Mouse (Mus musculus) cerebellum, adult 11-12 months (tissue): ENCODE results near the gene Gm45618.

Experiments used
- DNase-seq: peaks from one replicate; pipeline ENCODE4 v3.0.0; 2022

Gene Gm45618

DNA sequence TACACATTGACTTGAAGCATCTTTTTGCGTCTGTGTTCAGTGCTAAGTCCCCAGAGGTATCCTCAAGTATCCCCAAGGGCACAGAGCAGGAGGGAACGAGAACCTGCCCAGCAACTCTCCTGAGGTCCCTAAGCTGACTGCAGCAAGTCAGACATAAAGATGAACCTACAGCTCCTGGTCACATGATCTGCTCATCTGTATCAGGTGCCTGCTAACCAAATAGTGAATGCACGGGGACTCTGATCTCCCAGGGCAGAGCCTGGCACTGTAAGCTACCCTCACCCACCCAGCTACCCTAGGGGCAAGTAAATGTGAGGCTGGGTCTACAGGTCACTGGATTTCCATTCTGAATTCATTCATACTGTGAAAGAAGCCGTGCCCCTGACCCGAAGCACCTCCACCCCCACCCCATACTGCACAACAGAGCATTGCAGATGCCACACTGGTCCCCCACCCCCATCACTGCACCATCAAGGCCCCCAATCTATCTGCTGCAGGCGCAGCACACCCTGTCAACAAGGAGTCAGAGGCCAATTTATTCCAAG lies 26.8 kb downstream of the Gm45618 start:
- DNase-seq, result peak; percentile 51

GRCm38 (mm10) chr7:142092991-142093390 lies 27.5 kb downstream of the Gm45618 start:
- peak; percentile 58 for DNase-seq

- peak; percentile 43 for DNase-seq
These were observed 28.7 kb downstream of the Gm45618 start for GRCm38 (mm10) chr7:142091848-142092247.

DNA sequence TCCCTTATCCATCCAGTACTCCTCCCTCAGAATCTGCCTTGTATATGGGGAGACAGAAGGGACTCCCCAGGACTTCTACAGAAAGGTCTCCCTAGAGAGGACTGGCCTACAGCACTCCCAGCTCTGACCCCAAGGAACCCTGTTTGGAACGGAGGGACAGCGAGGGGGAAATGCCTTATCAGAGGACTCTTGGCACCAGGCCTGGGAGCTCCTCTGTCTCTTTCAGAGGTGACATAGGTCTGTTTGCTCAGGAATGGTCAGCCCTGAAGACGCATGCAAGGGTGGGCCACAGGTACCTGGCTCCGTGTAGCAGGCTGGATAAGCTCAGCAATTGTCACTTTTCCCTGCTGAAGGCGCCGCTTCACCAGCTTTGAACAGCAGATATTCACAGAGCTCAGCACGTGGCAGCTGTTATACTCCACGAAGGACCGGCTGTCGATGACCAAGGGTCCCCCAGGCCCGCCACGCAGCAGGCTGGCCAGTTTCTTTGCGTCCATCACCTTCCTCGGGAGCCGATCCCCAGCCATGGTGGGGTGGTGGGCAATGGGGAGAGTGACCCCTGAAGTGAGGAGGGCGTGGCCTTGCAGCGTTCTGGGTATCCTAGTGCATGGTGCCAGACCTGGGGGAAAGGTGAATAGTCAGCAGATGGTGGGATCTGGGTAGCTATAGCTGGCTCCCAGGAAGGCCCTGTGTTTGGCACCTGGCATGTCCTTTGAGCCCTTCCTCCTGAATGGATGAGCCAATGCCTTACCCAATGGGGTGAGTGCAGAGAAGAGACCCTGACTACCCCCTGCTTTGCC lies 30.7 kb downstream of the Gm45618 start:
- peak; percentile 61 for DNase-seq

- DNase-seq, result peak; percentile 58
These were observed 31.6 kb downstream of the Gm45618 start for GRCm38 (mm10) chr7:142088886-142089285.

DNA sequence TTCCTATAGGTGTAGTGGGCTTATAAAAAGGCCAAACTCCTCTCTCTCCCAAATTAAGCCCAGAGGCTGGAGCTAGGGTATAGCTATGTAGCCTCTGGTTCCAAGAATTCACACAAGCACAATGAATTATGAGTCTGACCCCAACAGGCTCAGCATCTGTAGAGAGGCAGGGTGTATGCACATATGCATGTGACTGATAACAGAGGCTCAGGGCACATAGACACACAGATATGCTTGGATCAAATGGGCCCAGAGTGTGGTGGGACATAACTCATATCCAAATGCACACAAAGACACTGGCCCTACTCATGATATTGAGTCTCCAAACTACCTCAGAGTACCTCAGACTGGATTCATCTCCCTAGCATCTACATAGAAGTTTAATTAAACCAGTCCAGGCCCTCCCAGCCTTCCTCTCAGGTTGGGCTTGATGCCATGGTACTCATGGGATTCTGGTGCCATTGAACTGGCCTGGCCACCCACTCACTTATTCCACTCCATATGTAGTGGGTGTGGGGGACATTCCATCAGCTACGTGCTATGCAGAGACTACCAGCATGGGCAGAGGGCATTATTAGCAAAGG lies 33.4 kb downstream of the Gm45618 start:
- DNase-seq, result no peak

DNA sequence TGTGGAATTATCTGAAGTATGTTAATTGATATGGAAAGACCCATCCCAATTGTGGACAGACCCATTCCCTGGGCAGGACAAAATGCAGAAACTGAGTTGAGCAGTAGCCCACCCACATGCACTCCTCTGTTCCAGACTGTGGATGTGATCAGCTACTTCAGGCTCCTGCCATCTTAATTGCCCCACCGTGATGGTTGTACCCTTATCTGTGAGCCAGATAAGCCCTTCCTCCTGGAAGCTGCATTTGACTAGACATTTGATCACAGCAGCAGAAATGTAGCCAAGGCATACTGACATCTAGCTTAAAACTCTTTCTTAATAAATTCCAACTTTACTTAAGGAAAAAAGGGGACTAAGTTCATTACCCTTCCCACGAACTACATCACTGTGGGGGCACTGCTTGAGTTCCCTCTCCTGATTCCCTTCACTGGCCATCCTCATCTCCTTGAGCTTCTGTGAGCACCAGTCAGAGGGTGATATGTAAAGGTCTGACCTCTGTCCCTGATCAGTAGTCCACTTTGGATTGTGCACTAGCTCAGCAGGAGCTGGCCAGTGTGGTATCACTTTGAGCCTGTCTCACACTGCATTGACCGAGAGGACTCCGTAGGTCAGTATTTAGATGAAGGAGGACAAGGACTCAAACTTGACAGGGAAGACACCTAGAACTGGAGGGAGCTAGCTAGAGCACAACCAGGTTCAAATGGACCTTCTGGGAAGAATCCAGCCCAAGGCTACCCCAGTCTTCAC lies 34.2 kb downstream of the Gm45618 start:
- DNase-seq, result no peak

- DNase-seq, result peak; percentile 89
These were observed 35.7 kb downstream of the Gm45618 start for GRCm38 (mm10) chr7:142084820-142085219.

GRCm38 (mm10) chr7:142084395-142084794 lies 36.1 kb downstream of the Gm45618 start:
- peak; percentile 69 for DNase-seq

DNA sequence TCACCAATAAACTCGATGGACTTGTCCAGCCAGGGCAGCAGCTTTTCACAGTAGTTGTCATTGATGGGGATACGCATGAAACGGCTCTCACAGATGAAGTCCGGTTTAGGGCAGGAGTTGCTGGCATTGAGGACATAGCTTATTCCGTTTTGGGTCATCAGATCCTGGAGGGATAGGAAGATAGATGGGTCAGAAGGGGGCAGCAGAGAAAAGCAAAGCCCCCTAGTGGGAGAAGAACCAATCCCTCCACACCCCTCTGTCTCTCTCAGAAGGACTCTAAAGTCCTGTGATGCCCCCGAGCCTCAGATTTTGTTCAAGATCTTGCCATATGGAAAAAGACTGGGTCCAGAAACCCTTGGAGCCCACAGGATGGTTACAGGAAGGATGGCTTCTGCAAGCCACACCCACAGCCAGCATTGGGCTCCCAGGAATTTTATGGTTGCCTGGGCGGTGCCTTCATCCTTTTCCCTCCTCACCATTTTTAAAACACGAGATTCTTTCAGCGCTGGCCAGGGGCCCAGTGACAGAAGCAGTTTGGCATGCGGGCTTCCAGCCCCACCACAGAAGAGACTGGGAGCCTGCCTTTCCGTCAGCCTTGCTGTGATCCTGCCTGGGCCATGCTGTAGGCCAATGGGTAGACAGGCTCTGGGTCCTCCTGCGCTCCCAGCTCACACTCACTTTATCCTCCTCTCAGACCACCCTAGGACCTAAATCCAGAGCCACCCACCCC lies 36.8 kb downstream of the Gm45618 start:
- no peak for DNase-seq

GRCm38 (mm10) chr7:142082607-142083006 lies 37.9 kb downstream of the Gm45618 start:
- no peak for DNase-seq

DNA sequence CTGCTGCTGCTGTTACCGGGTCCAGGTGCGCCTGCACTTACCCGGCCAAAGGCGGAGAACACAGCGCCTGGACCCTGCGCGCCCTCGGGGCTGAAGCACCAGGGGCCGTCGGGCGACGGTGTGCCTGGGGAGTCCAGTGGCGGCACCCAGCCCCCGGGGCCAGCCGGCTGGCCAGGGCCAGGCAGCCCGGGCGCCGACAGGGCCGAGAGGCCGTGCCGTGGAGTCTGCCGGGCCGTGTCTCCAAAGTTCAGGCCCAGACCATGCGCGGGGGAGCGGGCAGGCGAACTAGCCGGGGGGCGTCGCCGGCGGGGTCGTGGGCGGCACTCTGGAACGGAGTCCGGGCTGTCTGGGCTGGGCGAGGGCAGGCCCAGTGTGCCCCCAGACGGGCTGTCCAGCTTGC lies 38.4 kb downstream of the Gm45618 start:
- DNase-seq, result no peak

- DNase-seq, result no peak
These were observed 38.8 kb downstream of the Gm45618 start for GRCm38 (mm10) chr7:142081736-142082135.

GRCm38 (mm10) chr7:142080876-142081275 lies 39.7 kb downstream of the Gm45618 start:
- no peak for DNase-seq

- DNase-seq, result no peak
These were observed 41.2 kb downstream of the Gm45618 start for GRCm38 (mm10) chr7:142079365-142079764.

GRCm38 (mm10) chr7:142077138-142077537 lies 43.4 kb downstream of the Gm45618 start:
- no peak for DNase-seq

- DNase-seq, result no peak
These were observed 46.2 kb downstream of the Gm45618 start for GRCm38 (mm10) chr7:142074146-142074886.

DNA sequence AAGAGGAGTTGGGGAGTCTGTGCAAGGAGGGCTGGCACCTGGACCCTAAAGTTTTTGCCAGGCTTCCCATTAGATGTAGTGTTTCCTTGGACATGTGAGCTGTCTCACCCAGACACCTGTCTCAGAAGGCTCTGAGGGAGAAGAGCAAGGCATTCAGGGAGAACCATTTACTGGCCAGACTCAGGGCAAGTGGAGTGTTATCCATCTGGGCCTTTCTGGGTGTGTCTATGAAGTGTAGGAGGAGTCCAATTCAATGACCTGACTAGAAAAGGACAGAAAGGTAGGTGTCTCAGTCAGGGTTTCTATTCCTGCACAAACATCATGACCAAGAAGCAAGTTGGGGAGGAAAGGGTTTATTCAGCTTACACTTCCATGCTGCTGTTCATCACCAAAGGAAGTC lies 48.8 kb downstream of the Gm45618 start:
- DNase-seq, result no peak

DNA sequence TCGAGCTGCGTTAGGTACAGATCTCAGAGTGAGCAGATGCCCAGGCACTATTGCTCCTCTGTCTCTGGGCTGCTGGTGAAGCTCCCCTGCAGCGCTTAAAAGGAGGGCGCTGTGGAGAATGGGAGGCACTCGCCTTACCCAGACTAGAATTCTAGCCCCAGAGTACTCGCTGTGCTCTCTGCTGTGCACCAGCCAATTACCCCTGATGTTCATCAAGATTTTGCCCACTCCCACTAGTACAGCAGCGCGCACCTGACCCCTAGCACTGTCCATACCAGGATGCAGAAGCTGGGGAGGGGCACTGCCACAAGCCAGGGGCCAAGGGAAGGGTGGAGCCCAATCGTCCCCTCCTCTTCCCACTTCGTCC lies 49.3 kb downstream of the Gm45618 start:
- no peak for DNase-seq

DNA sequence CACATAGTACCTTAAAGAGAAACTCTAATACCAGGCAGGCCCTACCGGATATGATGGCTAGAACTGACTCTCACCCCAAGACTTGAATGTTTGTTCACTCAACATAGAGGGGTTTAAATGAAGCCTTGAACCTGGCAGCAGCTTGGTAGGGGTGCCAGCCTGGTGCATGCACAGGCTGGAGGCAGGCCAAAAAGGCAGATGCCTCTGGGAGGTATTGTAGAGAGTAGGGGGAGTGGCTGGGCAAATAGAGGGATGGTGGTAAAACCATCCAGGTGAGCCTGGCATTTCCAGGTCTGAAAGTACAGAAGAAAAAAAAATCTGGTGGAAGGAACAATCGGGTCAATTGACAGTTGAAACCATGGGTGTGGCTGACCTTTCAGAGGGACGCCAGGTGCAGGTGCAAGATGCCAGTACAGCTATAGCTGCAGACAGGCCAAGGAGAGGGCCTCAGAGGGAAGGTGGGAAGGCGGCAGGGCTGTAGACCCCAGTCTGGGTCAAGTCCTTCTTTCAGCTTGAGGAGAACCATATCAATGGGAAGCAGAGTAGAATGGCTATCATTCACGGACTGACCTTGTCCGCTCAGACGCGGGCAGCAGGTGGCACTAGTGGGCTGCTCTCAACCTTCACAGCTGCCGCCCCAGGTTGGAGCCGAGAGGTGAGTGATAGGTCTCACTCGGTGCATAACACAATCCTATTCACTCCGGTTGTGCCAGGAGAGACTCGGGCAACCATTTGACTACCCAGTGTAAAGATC lies 49.9 kb downstream of the Gm45618 start:
- DNase-seq, result peak; percentile 81
